16 mouse cellular contexts compared by ENCODE assay signal in genomic region chr5:115432395-115432794, GRCm38 (mm10). TPM values are rescaled to one million over a fixed set of nuclear protein-coding genes. Genes with fewer than 3 reads are reported as not detected.
DNase-seq lines count a peak whose midpoint lies in the region; ATAC-seq lines count a peak whose summit lies in the region.
"Had no signal": no experiment of that assay in that cellular context is flagged by ENCODE, and none has a peak within 500 bp of the region (broad histone marks: within the 10 kb centered on the region; RNA-seq: fewer than 3 reads in every experiment).

No protein-coding gene starts in this region.

- DNase-seq in kidney, adult 11 months = no peak
- DNase-seq in forebrain, embryonic 14.5 days (ENCODE audit: low spot score) = no peak
- no peak for DNase-seq in adipocyte (ENCODE audit: low spot score)
- no peak for DNase-seq in gastrocnemius, adult 18-20 months (ENCODE audit: low spot score)
- no peak for DNase-seq in liver, embryonic 11.5 days (ENCODE audit: low spot score)
- DNase-seq: adrenal gland, postnatal 14 days; B cell, adult 2 months; cerebellum, adult 2 months; heart, adult 18-20 months; lung, adult 2 months had no signal

- ATAC-seq in kidney, embryonic 15.5 days (replicated peaks; ENCODE audit: low FRiP score) = no peak
- ATAC-seq in forebrain, embryonic 14.5 days = no peak
- no peak for ATAC-seq in intestine, embryonic 16.5 days
- no peak for ATAC-seq in neural tube, embryonic 12.5 days (ENCODE audit: low FRiP score, low read depth)
- no peak for ATAC-seq in liver, embryonic 11.5 days (replicated peaks; ENCODE audit: low FRiP score)

- peaks cover 13% of the 10 kb centered on the region; the same call in 1 of the 2 replicates for H3K36me3 ChIP-seq in kidney, embryonic 15.5 days
- H3K36me3 ChIP-seq in forebrain, embryonic 14.5 days (ENCODE audit: control insufficient read depth, insufficient read depth, low read length) = peaks cover 44% of the 10 kb centered on the region
- H3K36me3 ChIP-seq in intestine, embryonic 16.5 days (ENCODE audit: control insufficient read depth, insufficient read depth, low read length) = no peaks in the 10 kb centered on the region
- peaks cover 33% of the 10 kb centered on the region for H3K36me3 ChIP-seq in neural tube, embryonic 12.5 days
- no peaks in the 10 kb centered on the region for H3K36me3 ChIP-seq in liver, embryonic 11.5 days (ENCODE audit: control insufficient read depth, insufficient read depth, low read length)

- H3K27me3 ChIP-seq in kidney, embryonic 15.5 days = peaks cover 13% of the 10 kb centered on the region
- H3K27me3 ChIP-seq in forebrain, embryonic 14.5 days (replicated peaks; ENCODE audit: control insufficient read depth, insufficient read depth, low read length) = no peaks in the 10 kb centered on the region
- peaks cover 5% of the 10 kb centered on the region for H3K27me3 ChIP-seq in intestine, embryonic 16.5 days (replicated peaks; ENCODE audit: control insufficient read depth, insufficient read depth, low read length)
- H3K27me3 ChIP-seq in neural tube, embryonic 12.5 days (replicated peaks) = no peaks in the 10 kb centered on the region
- peaks cover 90% of the 10 kb centered on the region for H3K27me3 ChIP-seq in liver, embryonic 11.5 days (replicated peaks; ENCODE audit: control insufficient read depth, insufficient read depth, low read length)

- H3K4me2 ChIP-seq in kidney, embryonic 15.5 days = peak overlapping the region; percentile 88
- H3K4me2 ChIP-seq in forebrain, embryonic 14.5 days (ENCODE audit: low read length) = peak overlapping the region; percentile 94
- 0 out of 2 replicates have a peak overlapping the region, but pooled peaks have one; percentile 1 for H3K4me2 ChIP-seq in intestine, embryonic 16.5 days (ENCODE audit: low read depth, low read length)
- H3K4me2 ChIP-seq in neural tube, embryonic 12.5 days (replicated peaks) = peak overlapping the region; percentile 81
- H3K4me2 ChIP-seq in liver, embryonic 11.5 days = no peak overlapping the region

- H3K9me3 ChIP-seq in kidney, embryonic 15.5 days (replicated peaks) = no peaks in the 10 kb centered on the region
- no peaks in the 10 kb centered on the region for H3K9me3 ChIP-seq in forebrain, embryonic 14.5 days (replicated peaks; ENCODE audit: control insufficient read depth, low read length)
- no peaks in the 10 kb centered on the region for H3K9me3 ChIP-seq in intestine, embryonic 16.5 days (ENCODE audit: control insufficient read depth, low read length)
- no peaks in the 10 kb centered on the region for H3K9me3 ChIP-seq in neural tube, embryonic 12.5 days
- H3K9me3 ChIP-seq in liver, embryonic 11.5 days (ENCODE audit: control insufficient read depth, low read length) = no peaks in the 10 kb centered on the region

- peaks cover 81% of the 10 kb centered on the region for H3K4me1 ChIP-seq in kidney, embryonic 15.5 days
- H3K4me1 ChIP-seq in forebrain, embryonic 14.5 days (ENCODE audit: control insufficient read depth, insufficient read depth, low read length) = peaks cover 59% of the 10 kb centered on the region
- peaks cover 34% of the 10 kb centered on the region for H3K4me1 ChIP-seq in intestine, embryonic 16.5 days (ENCODE audit: control insufficient read depth, insufficient read depth, low read length)
- H3K4me1 ChIP-seq in neural tube, embryonic 12.5 days = peaks cover 73% of the 10 kb centered on the region
- peaks cover 21% of the 10 kb centered on the region for H3K4me1 ChIP-seq in liver, embryonic 11.5 days (replicated peaks; ENCODE audit: control insufficient read depth, insufficient read depth, low read length)

- no peak overlapping the region for H3K4me3 ChIP-seq in kidney, embryonic 15.5 days (replicated peaks)
- H3K4me3 ChIP-seq in forebrain, embryonic 14.5 days (ENCODE audit: low read depth, low read length) = peak overlapping the region; percentile 99
- no peak overlapping the region for H3K4me3 ChIP-seq in intestine, embryonic 16.5 days (ENCODE audit: low read length)
- H3K4me3 ChIP-seq in neural tube, embryonic 12.5 days = peak overlapping the region; percentile 100
- no peak overlapping the region for H3K4me3 ChIP-seq in liver, embryonic 11.5 days (ENCODE audit: low read depth, low read length)

- no peak overlapping the region for H3K27ac ChIP-seq in kidney, embryonic 15.5 days
- peak overlapping the region; percentile 100 for H3K27ac ChIP-seq in forebrain, embryonic 14.5 days (ENCODE audit: low read depth, low read length)
- H3K27ac ChIP-seq in intestine, embryonic 16.5 days (ENCODE audit: low read length) = no peak overlapping the region
- H3K27ac ChIP-seq in neural tube, embryonic 12.5 days = peak overlapping the region; percentile 99
- H3K27ac ChIP-seq in liver, embryonic 11.5 days (ENCODE audit: low read depth, low read length) = no peak overlapping the region

- no peak overlapping the region for H3K9ac ChIP-seq in kidney, embryonic 15.5 days
- peak overlapping the region; percentile 100 for H3K9ac ChIP-seq in forebrain, embryonic 14.5 days (ENCODE audit: low read length)
- no peak overlapping the region for H3K9ac ChIP-seq in intestine, embryonic 16.5 days (ENCODE audit: low read depth, low read length)
- H3K9ac ChIP-seq in neural tube, embryonic 12.5 days = peak overlapping the region; percentile 100
- H3K9ac ChIP-seq in liver, embryonic 11.5 days (ENCODE audit: low read depth, low read length) = no peak overlapping the region

- 73% methylated on average over 11 of the region's 11 CpGs for WGBS in kidney, embryonic 15.5 days
- 24% methylated on average over 11 of the region's 11 CpGs for WGBS in forebrain, embryonic 14.5 days
- WGBS in intestine, embryonic 16.5 days = 57% methylated on average over 11 of the region's 11 CpGs
- WGBS in neural tube, embryonic 12.5 days = 64% methylated on average over 11 of the region's 11 CpGs
- WGBS in liver, embryonic 11.5 days = 73% methylated on average over 11 of the region's 11 CpGs

RNA-seq across cellular contexts. Expression of gene Msi1, which starts 3.0 kb away (rescaled TPM):
- polyA plus RNA-seq in kidney, embryonic 15.5 days (2015; fragmentation: Nextera tagmentation; extraction: Ambion mirVana) = 21.1 and 22.0 TPM in 2 replicates
- polyA plus RNA-seq in forebrain, embryonic 14.5 days (2014; fragmentation: Nextera tagmentation; extraction: Ambion mirVana) = 63.3 and 69.4 TPM in 2 replicates
- 3.0 and 4.5 TPM in 2 replicates for polyA plus RNA-seq in intestine, embryonic 16.5 days (2015; fragmentation: Nextera tagmentation; extraction: Ambion mirVana)
- 122 and 129 TPM in 2 replicates for polyA plus RNA-seq in neural tube, embryonic 12.5 days (2016; fragmentation: Nextera tagmentation; extraction: Ambion mirVana)
- under 1 TPM in 1 of 2 experiments, not detected in 1; 0.57 TPM for total RNA-seq in gastrocnemius, adult 18-20 months (2021)
- polyA plus RNA-seq in liver, embryonic 11.5 days (2014; fragmentation: Nextera tagmentation; extraction: Ambion mirVana) = 7.5 and 9.7 TPM in 2 replicates
- total RNA-seq: hematopoietic stem cell, adult 5-6 weeks; megakaryocyte-erythroid progenitor cell, adult 5-6 weeks had no signal

RNA-seq across cellular contexts. Expression of gene Pla2g1b, which starts 33.7 kb away (rescaled TPM):
- polyA plus RNA-seq in kidney, embryonic 15.5 days (2015; fragmentation: Nextera tagmentation; extraction: Ambion mirVana) = 0.61 and 1.2 TPM in 2 replicates
- polyA plus RNA-seq in forebrain, embryonic 14.5 days (2014; fragmentation: Nextera tagmentation; extraction: Ambion mirVana) = not detected in 2 replicates
- 1.2 and 1.3 TPM in 2 replicates for polyA plus RNA-seq in intestine, embryonic 16.5 days (2015; fragmentation: Nextera tagmentation; extraction: Ambion mirVana)
- not detected in 2 replicates for polyA plus RNA-seq in neural tube, embryonic 12.5 days (2016; fragmentation: Nextera tagmentation; extraction: Ambion mirVana)
- total RNA-seq in gastrocnemius, adult 18-20 months (2021) = not detected
- 0.89 and 1.2 TPM in 2 replicates for polyA plus RNA-seq in liver, embryonic 11.5 days (2014; fragmentation: Nextera tagmentation; extraction: Ambion mirVana)
- total RNA-seq: adrenal gland, postnatal 14 days; heart, adult 18-20 months; hematopoietic stem cell, adult 5-6 weeks; layer of hippocampus, postnatal 14 days; megakaryocyte-erythroid progenitor cell, adult 5-6 weeks had no signal
- polyA plus RNA-seq: cerebellum, adult 2 months had no signal

RNA-seq across cellular contexts. Expression of gene Sirt4, which starts 52.1 kb away (rescaled TPM):
- 24.6 and 25.0 TPM in 2 replicates for polyA plus RNA-seq in kidney, embryonic 15.5 days (2015; fragmentation: Nextera tagmentation; extraction: Ambion mirVana)
- polyA plus RNA-seq in forebrain, embryonic 14.5 days (2014; fragmentation: Nextera tagmentation; extraction: Ambion mirVana) = 19.5 and 24.3 TPM in 2 replicates
- 20.4 and 23.1 TPM in 2 replicates for polyA plus RNA-seq in intestine, embryonic 16.5 days (2015; fragmentation: Nextera tagmentation; extraction: Ambion mirVana)
- 23.8 and 24.9 TPM in 2 replicates for polyA plus RNA-seq in neural tube, embryonic 12.5 days (2016; fragmentation: Nextera tagmentation; extraction: Ambion mirVana)
- total RNA-seq in gastrocnemius, adult 18-20 months (2021) = 10 to 100 TPM; 14.8 to 16.5 TPM
- polyA plus RNA-seq in liver, embryonic 11.5 days (2014; fragmentation: Nextera tagmentation; extraction: Ambion mirVana) = 14.8 and 15.2 TPM in 2 replicates

Comparison
In these comparisons a context has a peak if more than half of its experiments do, and no peak if none do; other contexts are left out.
1. H3K27ac ChIP-seq: peak in forebrain, embryonic 14.5 days (single experiment) and neural tube, embryonic 12.5 days (single experiment); none in kidney, embryonic 15.5 days (single experiment), intestine, embryonic 16.5 days (single experiment) and liver, embryonic 11.5 days (single experiment).
2. H3K4me3 ChIP-seq: peak in forebrain, embryonic 14.5 days (single experiment) and neural tube, embryonic 12.5 days (single experiment); none in kidney, embryonic 15.5 days (single experiment), intestine, embryonic 16.5 days (single experiment) and liver, embryonic 11.5 days (single experiment).
3. H3K9ac ChIP-seq: peak in forebrain, embryonic 14.5 days (single experiment) and neural tube, embryonic 12.5 days (single experiment); none in kidney, embryonic 15.5 days (single experiment), intestine, embryonic 16.5 days (single experiment) and liver, embryonic 11.5 days (single experiment).